Mouse (Mus musculus) CH12.LX (cell line): ENCODE data around the gene Scube3. TPM values are rescaled to one million over a fixed set of nuclear protein-coding genes. Genes with fewer than 3 reads are reported as not detected.

Source experiments
- DNase-seq: peaks from one replicate; pipeline ENCODE4 v3.0.0-alpha.2; 2013; ENCODE audit errors: extremely low read depth
- H3K27ac ChIP-seq: 2 replicates; pipeline ENCODE4 v1.5.1; 2012; ENCODE audit warnings: low read depth, mild to moderate bottlenecking, control low read depth, moderate library complexity; ENCODE audit not compliant: insufficient read depth
- H3K27me3 ChIP-seq: replicated peaks from 2 replicates; pipeline ENCODE3; 2012; ENCODE audit warnings: inconsistent platforms
- H3K36me3 ChIP-seq, 2 experiments: replicated peaks in 1 of 2; 2 replicates each; pipeline versions ENCODE3 to v1.6.1; 2012; ENCODE audit warnings: inconsistent platforms in 1 of 2, low read length in 1 of 2, mild to moderate bottlenecking in 1 of 2, mixed read lengths in 1 of 2, moderate library complexity in 1 of 2; ENCODE audit not compliant: control insufficient read depth in 1 of 2, insufficient read depth in 1 of 2
- H3K4me1 ChIP-seq, 2 experiments: 2 replicates each; pipeline ENCODE4 v1.6.1; 2012; ENCODE audit warnings: inconsistent platforms in 1 of 2, moderate library complexity in 1 of 2; ENCODE audit not compliant: insufficient read depth in 2 of 2, control insufficient read depth in 1 of 2
- H3K4me2 ChIP-seq: 2 replicates; pipeline ENCODE4 v1.6.1; 2012; ENCODE audit warnings: low read depth, mild to moderate bottlenecking, control low read depth; ENCODE audit not compliant: poor library complexity, insufficient read depth, severe bottlenecking
- H3K4me3 ChIP-seq, 3 experiments: fragments of 150-350 bp in 1 of 3; sonication (generic) in 1 of 3; replicated peaks in 1 of 3; 2 replicates each; pipeline versions ENCODE3 to v1.5.1; 2011 to 2012; ENCODE audit warnings: low read depth in 2 of 3, low read length in 2 of 3, mild to moderate bottlenecking in 2 of 3, moderate library complexity in 2 of 3, control low read depth in 1 of 3, improper control_type of control experiment in 1 of 3, inconsistent platforms in 1 of 3, mixed read lengths in 1 of 3; ENCODE audit not compliant: poor library complexity in 1 of 3
- H3K79me2 ChIP-seq: replicated peaks from 2 replicates; pipeline ENCODE4 v1.6.1; 2012; ENCODE audit warnings: mild to moderate bottlenecking, moderate library complexity; ENCODE audit not compliant: control insufficient read depth, poor library complexity, insufficient read depth, severe bottlenecking; ENCODE audit errors: extremely low read depth
- H3K9ac ChIP-seq: 2 replicates; pipeline ENCODE4 v1.6.1; 2012; ENCODE audit warnings: low read depth, mild to moderate bottlenecking, control low read depth, moderate library complexity; ENCODE audit not compliant: insufficient read depth
- H3K9me3 ChIP-seq: replicated peaks from 2 replicates; pipeline ENCODE3; 2012; ENCODE audit warnings: low read length, inconsistent platforms, mixed read lengths
- CHD1 ChIP-seq: IDR thresholded peaks from 2 replicates; pipeline ENCODE4 v1.6.1; 2012; ENCODE audit warnings: low read depth, low read length, improper control_type of control experiment, inconsistent platforms
- CTCF ChIP-seq, 2 experiments: IDR thresholded peaks in 1 of 2; conservative IDR thresholded peaks in 1 of 2; 2 replicates each; pipeline ENCODE4 v1.5.1; 2011 to 2012; ENCODE audit warnings: low read depth in 2 of 2, low read length in 2 of 2, improper control_type of control experiment in 1 of 2, inconsistent platforms in 1 of 2, mild to moderate bottlenecking in 1 of 2, moderate library complexity in 1 of 2
- E2F4 ChIP-seq: IDR thresholded peaks from 2 replicates; pipeline ENCODE4 v1.6.1; 2011; ENCODE audit warnings: low read depth, low read length, improper control_type of control experiment; ENCODE audit not compliant: insufficient replicate concordance
- EP300 ChIP-seq: IDR thresholded peaks from 2 replicates; pipeline ENCODE4 v1.6.1; 2011; ENCODE audit warnings: low read length, improper control_type of control experiment
- ETS1 ChIP-seq: conservative IDR thresholded peaks from 2 replicates; pipeline ENCODE4 v1.6.1; 2012; ENCODE audit warnings: low read depth, mild to moderate bottlenecking, inconsistent platforms, low read length, improper control_type of control experiment, moderate library complexity
- KAT2A ChIP-seq: IDR thresholded peaks from 2 replicates; pipeline ENCODE4 v1.6.1; 2012; ENCODE audit warnings: low read length, improper control_type of control experiment, inconsistent platforms; ENCODE audit not compliant: insufficient replicate concordance
- MAX ChIP-seq: IDR thresholded peaks from 2 replicates; pipeline ENCODE4 v1.6.1; 2011; ENCODE audit warnings: low read length, improper control_type of control experiment
- MAZ ChIP-seq: IDR thresholded peaks from 2 replicates; pipeline ENCODE4 v1.6.1; 2012; ENCODE audit warnings: low read depth, mild to moderate bottlenecking, inconsistent platforms, low read length, improper control_type of control experiment, moderate library complexity
- MXI1 ChIP-seq: IDR thresholded peaks from 2 replicates; pipeline ENCODE4 v1.6.1; 2011; ENCODE audit warnings: mild to moderate bottlenecking, low read depth, low read length, improper control_type of control experiment
- NRF1 ChIP-seq: IDR thresholded peaks from 2 replicates; pipeline ENCODE4 v1.6.1; 2014; ENCODE audit warnings: low read depth, mild to moderate bottlenecking, inconsistent platforms, low read length, improper control_type of control experiment, moderate library complexity
- POLR2A ChIP-seq: IDR thresholded peaks from 2 replicates; pipeline ENCODE4 v1.6.1; 2011; ENCODE audit warnings: low read depth, mild to moderate bottlenecking, improper control_type of control experiment, low read length
- POLR2AphosphoS2 ChIP-seq: IDR thresholded peaks from 2 replicates; pipeline ENCODE4 v1.6.1; 2011; ENCODE audit warnings: low read depth, low read length, improper control_type of control experiment
- RAD21 ChIP-seq: IDR thresholded peaks from 2 replicates; pipeline ENCODE4 v1.6.1; 2011; ENCODE audit warnings: low read depth, mild to moderate bottlenecking, low read length, improper control_type of control experiment, moderate library complexity
- SIN3A ChIP-seq: IDR thresholded peaks from 2 replicates; pipeline ENCODE4 v1.6.1; 2012; ENCODE audit warnings: low read length, improper control_type of control experiment, inconsistent platforms
- SMC3 ChIP-seq: IDR thresholded peaks from 2 replicates; pipeline ENCODE4 v1.6.1; 2011; ENCODE audit warnings: low read depth, low read length, improper control_type of control experiment
- TBP ChIP-seq: conservative IDR thresholded peaks from 2 replicates; pipeline ENCODE4 v1.6.1; 2011; ENCODE audit warnings: low read depth, low read length, improper control_type of control experiment
- TCF12 ChIP-seq: IDR thresholded peaks from 2 replicates; pipeline ENCODE4 v1.6.1; 2014; ENCODE audit warnings: low read depth, mild to moderate bottlenecking, inconsistent platforms, low read length, improper control_type of control experiment
- ZKSCAN1 ChIP-seq: IDR thresholded peaks from 2 replicates; pipeline ENCODE4 v1.6.1; 2012; ENCODE audit warnings: low read depth, inconsistent platforms, low read length, improper control_type of control experiment, borderline replicate concordance
- ZMIZ1 ChIP-seq: IDR thresholded peaks from 2 replicates; pipeline ENCODE4 v1.6.1; 2012; ENCODE audit warnings: low read depth, mild to moderate bottlenecking, inconsistent platforms, low read length, improper control_type of control experiment
- dilution Hi-C: fragments of 300-500 bp; cut with MboI; formaldehyde crosslinking; loops from 2 replicates; pipeline ENCODE4 v1.14.3; 2020; ENCODE audit warnings: low sequenced_read_pairs; ENCODE audit not compliant: extremely low pct_unique_long_range_greater_than_20kb, extremely low pct_ligation_motif_present
- in situ Hi-C: fragments of 300-500 bp; cut with MboI; formaldehyde crosslinking; loops from 3 replicates; pipeline ENCODE4 v1.14.3; 2019; ENCODE audit warnings: low sequenced_read_pairs, low pct_ligation_motif_present, low pct_unique_long_range_greater_than_20kb, mixed read lengths
- polyA plus RNA-seq: library from polyadenylated mRNA; unstranded; fragments of >175 nt; gene quantifications from 2 replicates; pipeline ENCODE4 v1.2.1, GENCODE M21; 2012; ENCODE audit warnings: low read depth; ENCODE audit not compliant: insufficient read length
- total RNA-seq, 2 experiments: library from RNA; depleted of rRNA; stranded (reverse); fragments of 300-350 nt in 1 of 2; fragments of >200 nt in 1 of 2; gene quantifications; 2 replicates each; pipeline ENCODE4 v1.2.3; 2012 to 2014

The Scube3 gene
- total and polyA plus RNA-seq, 3 experiments: 0.08 to 0.19 TPM; not detected in 1

DNA sequence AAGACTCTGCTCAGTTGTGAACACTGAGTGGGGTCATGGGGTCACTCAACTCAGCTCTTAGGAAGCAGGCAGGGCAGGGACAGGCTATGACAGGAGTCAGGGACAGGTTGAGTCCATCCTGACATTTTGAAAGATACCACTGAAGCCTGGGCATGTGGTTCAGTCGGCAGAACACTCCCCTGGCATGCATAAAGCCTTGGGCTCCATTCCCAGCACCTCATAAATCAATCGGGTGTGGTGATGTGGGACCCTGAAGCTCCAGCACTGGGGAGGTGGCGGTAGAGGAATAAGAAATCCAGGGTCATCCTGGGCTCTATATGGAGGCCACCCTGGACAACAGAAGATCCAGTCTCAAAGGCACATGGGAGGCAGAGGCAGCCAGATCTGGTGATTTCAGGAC, 6.4 kb upstream of the Scube3 start:
- H3K79me2 ChIP-seq: no peaks in the 10 kb centered on the region
- no peak overlapping the region for H3K4me3 ChIP-seq
- no peak overlapping the region for H3K9ac ChIP-seq
- peaks cover 3 to 4% of the 10 kb centered on the region in 2 experiments for H3K4me1 ChIP-seq
- no peak overlapping the region for H3K27ac ChIP-seq
- H3K4me2 ChIP-seq: no peak overlapping the region
- dilution Hi-C loops (no loop called here), in situ Hi-C loops (no loop called here)
- no peak for TF ChIP-seq MAZ
- TF ChIP-seq TCF12: no peak
- TF ChIP-seq EP300: no peak
- TF ChIP-seq SMC3: no peak
- no peak for TF ChIP-seq RAD21
- TF ChIP-seq, all 38 proteins: peak for 0
- peaks cover 63% of the 10 kb centered on the region for H3K27me3 ChIP-seq
- H3K36me3 ChIP-seq: no peaks in the 10 kb centered on the region
- H3K9me3 ChIP-seq: peaks cover 3% of the 10 kb centered on the region
- DNase-seq: no peak

DNA sequence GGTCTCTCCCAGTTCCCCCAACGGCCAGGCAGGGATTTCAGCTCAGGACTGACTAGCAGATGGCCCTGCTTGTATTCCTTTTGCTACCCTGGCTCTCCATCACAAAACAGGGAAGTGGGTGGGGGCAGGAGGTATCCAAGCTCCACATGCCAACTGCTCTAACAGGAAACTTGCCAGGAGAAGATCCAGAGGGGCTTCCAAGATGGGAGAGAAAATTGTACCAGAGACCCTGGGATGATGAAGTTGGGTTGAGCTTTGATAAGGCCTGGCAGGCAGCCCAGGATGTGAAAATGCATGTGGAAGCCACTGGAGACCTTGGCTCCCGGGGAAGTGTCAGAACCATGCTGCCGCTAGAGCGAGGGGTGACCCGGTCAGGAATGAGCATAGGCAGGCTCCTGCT, 5.7 kb upstream of the Scube3 start:
- dilution Hi-C loops: no loop called here
- H3K27me3 ChIP-seq: peaks cover 71% of the 10 kb centered on the region

DNA sequence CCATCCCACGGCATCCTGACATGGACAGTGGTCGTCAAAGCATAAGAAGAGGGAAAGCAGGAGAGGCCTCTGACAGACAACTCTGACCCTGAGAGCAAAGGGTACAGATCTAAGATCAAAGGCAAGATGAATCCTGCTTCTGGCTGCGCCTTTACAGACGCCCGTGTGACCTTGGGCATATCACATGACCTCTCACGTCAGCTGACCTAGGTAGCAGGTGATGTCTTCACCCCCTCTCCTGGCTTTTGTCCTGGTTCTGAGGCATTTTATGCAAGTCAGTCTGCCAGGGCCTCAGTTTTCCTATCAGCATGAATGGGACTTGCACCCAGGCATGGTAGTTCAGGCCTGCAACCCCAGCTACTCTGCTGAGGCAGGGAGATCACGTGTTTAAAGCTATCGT, 3.9 kb upstream of the Scube3 start:
- no peaks in the 10 kb centered on the region for H3K36me3 ChIP-seq
- peaks cover 3% of the 10 kb centered on the region for H3K9me3 ChIP-seq
- TF ChIP-seq POLR2A (no peak), TCF12 (no peak), SMC3 (no peak), CHD1 (no peak), ETS1 (no peak), NRF1 (no peak), KAT2A (no peak), SIN3A (no peak), MXI1 (no peak), ZKSCAN1 (no peak), POLR2AphosphoS2 (no peak), MAX (no peak), E2F4 (no peak), CTCF (conservative IDR thresholded peaks at IDR 0.05 in 1 of 2, IDR thresholded peaks at IDR 0.05 in 1 of 2; ENCODE audit: low read depth in 2 of 2, low read length in 2 of 2) (no peak)
- in situ Hi-C loops (no loop called here), dilution Hi-C loops (no loop called here)
- no peak for DNase-seq
- peaks cover 0 to 4% of the 10 kb centered on the region in 2 experiments; a peak in 2 of 4 replicates for H3K4me1 ChIP-seq
- H3K79me2 ChIP-seq: no peaks in the 10 kb centered on the region
- no peak overlapping the region for H3K4me2 ChIP-seq
- no peak overlapping the region for H3K9ac ChIP-seq
- H3K27ac ChIP-seq: no peak overlapping the region
- peaks cover 84% of the 10 kb centered on the region for H3K27me3 ChIP-seq
- no peak overlapping the region for H3K4me3 ChIP-seq

More for the DNA sequence above, 5.7 kb upstream of the Scube3 start:
- DNase-seq: no peak
- TF ChIP-seq E2F4 (no peak), TBP (no peak), ZMIZ1 (no peak), SIN3A (no peak), CHD1 (no peak), EP300 (no peak), SMC3 (no peak), POLR2AphosphoS2 (no peak)
- in situ Hi-C loops: no loop called here
- H3K9me3 ChIP-seq: peaks cover 3% of the 10 kb centered on the region
- H3K79me2 ChIP-seq: no peaks in the 10 kb centered on the region
- H3K4me2 ChIP-seq: no peak overlapping the region
- H3K4me3 ChIP-seq: no peak overlapping the region
- H3K4me1 ChIP-seq: peaks cover 0 to under 1% of the 10 kb centered on the region in 2 experiments; a peak in 1 of 4 replicates
- H3K27ac ChIP-seq: no peak overlapping the region
- no peaks in the 10 kb centered on the region for H3K36me3 ChIP-seq
- H3K9ac ChIP-seq: no peak overlapping the region
